Mouse (Mus musculus) kidney, embryonic 14.5 days (tissue): ENCODE data around the gene Luc7l. TPM values are rescaled to one million over a fixed set of nuclear protein-coding genes. Genes with fewer than 3 reads are reported as not detected.

Source experiments
- ATAC-seq: fragments of 200-750 bp; cut with Nextera tagmentation; 2 replicates; pipeline ENCODE4 v1.8.0; 2017; ENCODE audit warnings: moderate number of reproducible peaks, mild to moderate bottlenecking, moderate TSS enrichment, moderate library complexity; ENCODE audit not compliant: low FRiP score, low TSS enrichment
- H3K27ac ChIP-seq: fragments of 300-500 bp; sonication (generic); 2 replicates; pipeline ENCODE4 v1.5.1; 2014; ENCODE audit warnings: low read depth, mild to moderate bottlenecking, low read length, moderate library complexity, mixed read lengths
- H3K27me3 ChIP-seq: fragments of 300-500 bp; sonication (generic); 2 replicates; pipeline ENCODE4 v1.6.1; 2014; ENCODE audit warnings: mild to moderate bottlenecking, low read length; ENCODE audit not compliant: control insufficient read depth, insufficient read depth
- H3K36me3 ChIP-seq: fragments of 300-500 bp; sonication (generic); 2 replicates; pipeline ENCODE4 v1.6.1; 2014; ENCODE audit warnings: low read length, mixed read lengths; ENCODE audit not compliant: control insufficient read depth, insufficient read depth
- H3K4me1 ChIP-seq: fragments of 300-500 bp; sonication (generic); 2 replicates; pipeline ENCODE4 v1.6.1; 2014; ENCODE audit warnings: low read length, mixed read lengths; ENCODE audit not compliant: control insufficient read depth, insufficient read depth
- H3K4me2 ChIP-seq: fragments of 300-500 bp; sonication (generic); replicated peaks from 2 replicates; pipeline ENCODE4 v1.6.1; 2014; ENCODE audit warnings: low read depth, mild to moderate bottlenecking, low read length
- H3K4me3 ChIP-seq: fragments of 300-500 bp; sonication (generic); 2 replicates; pipeline ENCODE4 v1.5.1; 2014; ENCODE audit warnings: mild to moderate bottlenecking, low read length
- H3K9ac ChIP-seq: fragments of 300-500 bp; sonication (generic); 2 replicates; pipeline ENCODE4 v1.6.1; 2014; ENCODE audit warnings: low read depth, mild to moderate bottlenecking, low read length, moderate library complexity
- H3K9me3 ChIP-seq: fragments of 300-500 bp; sonication (generic); 2 replicates; pipeline ENCODE4 v1.6.1; 2016; ENCODE audit warnings: low read length; ENCODE audit not compliant: control insufficient read depth
- WGBS: fragments of 180-500 bp; shearing (Covaris S2); extraction: QIAGEN DNeasy Blood & Tissue Kit; methylation state at CpG from one replicate; pipeline ENCODE4 v1.1.7; 2014; 5-methylcytosine and 5-hydroxymethylcytosine counted together
- polyA plus RNA-seq: library from polyadenylated mRNA; unstranded; fragments of >200 nt; fragmentation: Nextera tagmentation; extraction: Ambion mirVana; gene quantifications from 2 replicates; pipeline ENCODE4 v1.2.1, GENCODE M21; 2014

Gene Luc7l
- polyA plus RNA-seq, 1 experiment from 2014 or later, result 108 TPM

GRCm38 (mm10) chr17:26229776-26230175, 22.9 kb upstream of the Luc7l start:
- H3K4me1 ChIP-seq, result no peaks in the 10 kb centered on the region
- no peak overlapping the region for H3K4me3 ChIP-seq
- 94% methylated on average over 5 of the region's 5 CpGs for WGBS
- H3K9me3 ChIP-seq, result no peaks in the 10 kb centered on the region
- no peaks in the 10 kb centered on the region for H3K27me3 ChIP-seq
- no peak overlapping the region for H3K9ac ChIP-seq
- ATAC-seq, result no peak
- no peak overlapping the region for H3K4me2 ChIP-seq
- no peak overlapping the region for H3K27ac ChIP-seq
- H3K36me3 ChIP-seq, result no peaks in the 10 kb centered on the region

- H3K27me3 ChIP-seq, result no peaks in the 10 kb centered on the region
- no peak overlapping the region for H3K9ac ChIP-seq
- H3K27ac ChIP-seq, result no peak overlapping the region
- WGBS, result 81% methylated on average over 5 of the region's 5 CpGs
- H3K36me3 ChIP-seq, result no peaks in the 10 kb centered on the region
- no peaks in the 10 kb centered on the region for H3K9me3 ChIP-seq
- ATAC-seq, result no peak
- H3K4me3 ChIP-seq, result no peak overlapping the region
- no peak overlapping the region for H3K4me2 ChIP-seq
- no peaks in the 10 kb centered on the region for H3K4me1 ChIP-seq
Measured at GRCm38 (mm10) chr17:26231156-26231555, 21.5 kb upstream of the Luc7l start.

GRCm38 (mm10) chr17:26232863-26233262, 19.8 kb upstream of the Luc7l start:
- H3K9ac ChIP-seq, result no peak overlapping the region

GRCm38 (mm10) chr17:26234386-26234785, 18.3 kb upstream of the Luc7l start:
- WGBS, result 92% methylated on average over 8 of the region's 8 CpGs

More at GRCm38 (mm10) chr17:26232863-26233262, 19.8 kb upstream of the Luc7l start:
- H3K4me2 ChIP-seq, result no peak overlapping the region
- H3K36me3 ChIP-seq, result no peaks in the 10 kb centered on the region
- H3K4me3 ChIP-seq, result no peak overlapping the region
- H3K27me3 ChIP-seq, result no peaks in the 10 kb centered on the region
- H3K9me3 ChIP-seq, result no peaks in the 10 kb centered on the region
- 72% methylated on average over 8 of the region's 8 CpGs for WGBS
- H3K27ac ChIP-seq, result no peak overlapping the region
- no peak for ATAC-seq
- H3K4me1 ChIP-seq, result no peaks in the 10 kb centered on the region

GRCm38 (mm10) chr17:26235077-26235815, 17.4 kb upstream of the Luc7l start:
- Histone ChIP-seq H3K27ac (no peak overlapping the region; the same call in 1 of the 2 replicates), H3K4me2 (no peak overlapping the region), H3K36me3 (no peaks in the 10 kb centered on the region), H3K9me3 (no peaks in the 10 kb centered on the region), H3K4me3 (no peak overlapping the region), H3K9ac (no peak overlapping the region), H3K4me1 (no peaks in the 10 kb centered on the region), H3K27me3 (no peaks in the 10 kb centered on the region)
- 58% methylated on average over 13 of the region's 13 CpGs for WGBS
- ATAC-seq, result no peak

More at GRCm38 (mm10) chr17:26234386-26234785, 18.3 kb upstream of the Luc7l start:
- no peaks in the 10 kb centered on the region for H3K4me1 ChIP-seq
- no peak for ATAC-seq
- H3K4me2 ChIP-seq, result no peak overlapping the region
- H3K4me3 ChIP-seq, result no peak overlapping the region
- no peaks in the 10 kb centered on the region for H3K36me3 ChIP-seq
- no peak overlapping the region for H3K9ac ChIP-seq
- no peaks in the 10 kb centered on the region for H3K27me3 ChIP-seq
- H3K27ac ChIP-seq, result no peak overlapping the region
- H3K9me3 ChIP-seq, result no peaks in the 10 kb centered on the region

- Histone ChIP-seq H3K27ac (no peak overlapping the region), H3K4me3 (no peak overlapping the region), H3K9ac (no peak overlapping the region), H3K4me2 (no peak overlapping the region), H3K9me3 (no peaks in the 10 kb centered on the region), H3K4me1 (no peaks in the 10 kb centered on the region), H3K36me3 (no peaks in the 10 kb centered on the region), H3K27me3 (no peaks in the 10 kb centered on the region)
- ATAC-seq, result no peak
- WGBS, result 86% methylated on average over 10 of the region's 10 CpGs
Measured at GRCm38 (mm10) chr17:26237667-26238066, 15.0 kb upstream of the Luc7l start.

- H3K4me3 ChIP-seq, result no peak overlapping the region
- H3K27ac ChIP-seq, result no peak overlapping the region
- no peak for ATAC-seq
- no peaks in the 10 kb centered on the region for H3K4me1 ChIP-seq
- WGBS, result 73% methylated on average over 2 of the region's 2 CpGs
- H3K27me3 ChIP-seq, result no peaks in the 10 kb centered on the region
- H3K4me2 ChIP-seq, result no peak overlapping the region
- no peaks in the 10 kb centered on the region for H3K9me3 ChIP-seq
- H3K36me3 ChIP-seq, result no peaks in the 10 kb centered on the region
- no peak overlapping the region for H3K9ac ChIP-seq
Measured at GRCm38 (mm10) chr17:26239551-26239950, 13.1 kb upstream of the Luc7l start.

GRCm38 (mm10) chr17:26240120-26240790, 12.4 kb upstream of the Luc7l start:
- Histone ChIP-seq H3K9me3 (no peaks in the 10 kb centered on the region), H3K4me1 (no peaks in the 10 kb centered on the region), H3K9ac (no peak overlapping the region), H3K27me3 (no peaks in the 10 kb centered on the region), H3K4me3 (no peak overlapping the region), H3K36me3 (no peaks in the 10 kb centered on the region), H3K4me2 (no peak overlapping the region), H3K27ac (no peak overlapping the region)
- WGBS, result 84% methylated on average over 6 of the region's 6 CpGs
- no peak for ATAC-seq

- no peaks in the 10 kb centered on the region for H3K27me3 ChIP-seq
- no peak for ATAC-seq
- H3K4me3 ChIP-seq, result no peak overlapping the region
- no peaks in the 10 kb centered on the region for H3K9me3 ChIP-seq
- WGBS, result 82% methylated on average over 6 of the region's 6 CpGs
- H3K27ac ChIP-seq, result no peak overlapping the region
- no peaks in the 10 kb centered on the region for H3K4me1 ChIP-seq
- no peak overlapping the region for H3K9ac ChIP-seq
- no peaks in the 10 kb centered on the region for H3K36me3 ChIP-seq
- no peak overlapping the region for H3K4me2 ChIP-seq
Measured at GRCm38 (mm10) chr17:26240990-26241389, 11.7 kb upstream of the Luc7l start.
